Mouse (Mus musculus): Measurements from ENCODE around the gene Tex22. TPM values are rescaled to one million over a fixed set of nuclear protein-coding genes. Genes with fewer than 3 reads are reported as not detected.

Tex22 gene
- 1.3 and 3.0 TPM in 2 replicates for polyA plus RNA-seq (2011; ENCODE audit: insufficient read depth, insufficient read length, low replicate concordance, missing spikeins)

DNA sequence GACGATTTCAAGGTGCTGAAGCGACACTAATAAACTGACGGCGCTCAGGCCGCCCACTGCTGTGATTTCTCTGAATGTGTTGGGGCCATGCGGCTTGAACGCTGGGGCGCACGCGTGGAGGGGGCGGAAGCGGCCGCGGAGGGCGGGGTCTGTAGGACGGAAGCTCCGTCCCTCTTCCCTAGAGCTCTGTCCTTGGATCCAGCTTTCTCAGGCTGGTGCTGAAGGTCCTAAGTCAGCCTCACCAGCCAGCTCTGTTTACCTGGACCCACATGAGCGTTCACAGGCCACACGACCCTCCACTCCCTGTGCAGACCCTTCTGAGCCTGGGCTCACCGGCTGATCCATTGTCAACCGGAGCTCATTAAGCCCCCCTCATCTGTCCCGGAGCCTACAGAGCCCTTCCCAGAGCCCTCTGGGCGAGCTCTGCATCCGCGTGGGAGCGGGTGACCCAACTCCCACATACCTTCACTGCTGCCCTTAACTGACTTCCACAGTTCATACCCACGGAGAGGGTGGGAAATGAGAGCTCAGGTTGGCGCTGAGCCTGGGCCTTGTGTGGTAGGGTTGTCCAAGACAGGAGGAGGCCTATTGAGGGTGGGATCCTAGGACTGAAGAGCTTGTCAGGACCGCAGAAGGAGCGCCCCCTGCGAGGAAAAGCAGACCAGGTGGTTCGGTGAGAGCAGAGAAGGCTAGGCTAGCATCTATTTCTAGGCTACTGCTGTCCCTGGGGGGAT lies at the start of gene Tex22:
Gene Tex22 (plus strand): TSS at position 174 of the 734 bp plus-strand sequence.
- Histone ChIP-seq H3K4me3 (replicated peaks; ENCODE audit: control insufficient read depth, low read depth, low read length) (peak within 1 kb of the TSS; percentile 83), H3K27ac (ENCODE audit: control insufficient read depth, insufficient read depth, low read depth, low read length, poor library complexity) (peak within 1 kb of the TSS; percentile 56), H3K4me1 (ENCODE audit: control insufficient read depth, insufficient read depth, low read length) (0 out of 2 replicates have a peak, but pooled peaks cover 1% of the 10 kb centered on the region)
- TF ChIP-seq POLR2A (IDR thresholded peaks at IDR 0.05; ENCODE audit: borderline replicate concordance, control insufficient read depth, low read depth, low read length) (peak; percentile 63; the same call in 1 of the 2 replicates), CTCF (IDR thresholded peaks at IDR 0.05; ENCODE audit: control insufficient read depth, insufficient read depth, low read length) (no peak)
- WGBS, result 2% methylated on average over 32 of the region's 32 CpGs

DNA sequence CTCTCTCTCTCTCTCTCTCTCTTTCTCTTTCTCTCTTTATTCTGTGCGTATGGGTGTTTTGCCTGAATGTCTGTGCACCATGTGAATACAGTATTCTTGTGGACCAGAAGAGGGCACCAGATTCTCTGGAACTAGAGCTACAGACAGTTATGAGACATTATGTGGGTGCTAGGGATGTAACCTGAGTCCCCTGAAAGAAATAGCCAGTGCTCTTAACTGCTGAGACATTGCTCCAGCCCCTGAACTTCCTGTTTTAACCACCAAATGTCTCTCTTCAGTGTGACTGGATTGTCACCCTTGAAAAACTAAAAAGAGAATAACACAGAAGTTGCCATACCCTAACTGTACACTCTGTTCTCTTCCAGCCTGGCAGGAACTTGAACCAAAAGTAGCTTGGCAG lies 47.7 kb upstream of the Tex22 start:
- TF ChIP-seq POLR2A (IDR thresholded peaks at IDR 0.05; ENCODE audit: borderline replicate concordance, control insufficient read depth, low read depth, low read length) (no peak), CTCF (IDR thresholded peaks at IDR 0.05; ENCODE audit: control insufficient read depth, insufficient read depth, low read length) (no peak)
- H3K4me3 ChIP-seq (replicated peaks; ENCODE audit: control insufficient read depth, low read depth, low read length), result no peak overlapping the region
- H3K27ac ChIP-seq (ENCODE audit: control insufficient read depth, insufficient read depth, low read depth, low read length, poor library complexity), result no peak overlapping the region
- H3K4me1 ChIP-seq (ENCODE audit: control insufficient read depth, insufficient read depth, low read length), result peaks cover 12% of the 10 kb centered on the region
- WGBS, result 91% methylated on average over 1 of the region's 1 CpGs

DNA sequence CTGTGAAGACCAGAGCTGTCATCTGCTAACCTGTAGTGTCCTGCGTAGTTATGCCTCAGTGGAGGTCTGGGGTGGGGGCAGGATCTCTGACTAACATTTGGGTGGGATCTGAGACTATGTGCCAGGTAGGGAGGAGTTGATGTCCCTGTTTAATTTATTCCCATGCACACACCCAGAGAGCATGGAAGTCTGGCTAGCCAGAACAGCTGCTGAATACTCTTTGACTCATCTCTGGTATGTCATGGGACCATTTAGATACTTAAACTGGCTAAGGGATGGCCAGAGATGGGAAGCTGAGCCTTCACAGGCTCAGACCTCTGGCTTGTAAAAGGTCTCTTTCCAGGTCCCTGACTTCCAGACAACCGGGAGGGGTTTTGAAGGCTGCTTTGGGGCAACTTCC lies 46.8 kb upstream of the Tex22 start:
- no peak overlapping the region for H3K27ac ChIP-seq (ENCODE audit: control insufficient read depth, insufficient read depth, low read depth, low read length, poor library complexity)
- no peak overlapping the region for H3K4me3 ChIP-seq (replicated peaks; ENCODE audit: control insufficient read depth, low read depth, low read length)
- no peak for TF ChIP-seq POLR2A (IDR thresholded peaks at IDR 0.05; ENCODE audit: borderline replicate concordance, control insufficient read depth, low read depth, low read length)
- TF ChIP-seq CTCF (IDR thresholded peaks at IDR 0.05; ENCODE audit: control insufficient read depth, insufficient read depth, low read length), result no peak
- H3K4me1 ChIP-seq (ENCODE audit: control insufficient read depth, insufficient read depth, low read length), result peaks cover 18% of the 10 kb centered on the region
- WGBS, result 93% methylated on average over 2 of the region's 2 CpGs

DNA sequence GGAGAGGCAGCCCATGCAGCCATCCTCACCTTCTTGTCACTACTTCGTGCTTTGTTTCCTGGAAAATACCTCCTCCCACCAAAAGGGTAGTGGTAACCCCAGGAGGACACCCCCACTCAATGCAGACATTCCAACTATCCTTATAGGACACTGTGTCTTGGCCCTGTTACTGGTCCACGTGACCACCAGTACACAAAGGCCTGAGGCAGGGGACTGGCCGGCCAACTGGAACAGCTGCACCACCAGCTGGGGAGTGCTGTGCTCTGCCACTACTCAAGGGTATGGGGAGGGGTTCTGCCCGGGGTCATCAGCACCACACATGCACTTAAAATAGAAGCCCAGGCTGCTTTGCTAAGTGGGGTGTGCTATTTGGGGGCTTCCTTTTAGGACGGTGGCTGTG lies 46.2 kb upstream of the Tex22 start:
- TF ChIP-seq POLR2A (IDR thresholded peaks at IDR 0.05; ENCODE audit: borderline replicate concordance, control insufficient read depth, low read depth, low read length) (no peak), CTCF (IDR thresholded peaks at IDR 0.05; ENCODE audit: control insufficient read depth, insufficient read depth, low read length) (no peak)
- Histone ChIP-seq H3K4me3 (replicated peaks; ENCODE audit: control insufficient read depth, low read depth, low read length) (no peak overlapping the region), H3K4me1 (ENCODE audit: control insufficient read depth, insufficient read depth, low read length) (peaks cover 18% of the 10 kb centered on the region), H3K27ac (ENCODE audit: control insufficient read depth, insufficient read depth, low read depth, low read length, poor library complexity) (no peak overlapping the region)
- WGBS, result 84% methylated on average over 5 of the region's 5 CpGs

DNA sequence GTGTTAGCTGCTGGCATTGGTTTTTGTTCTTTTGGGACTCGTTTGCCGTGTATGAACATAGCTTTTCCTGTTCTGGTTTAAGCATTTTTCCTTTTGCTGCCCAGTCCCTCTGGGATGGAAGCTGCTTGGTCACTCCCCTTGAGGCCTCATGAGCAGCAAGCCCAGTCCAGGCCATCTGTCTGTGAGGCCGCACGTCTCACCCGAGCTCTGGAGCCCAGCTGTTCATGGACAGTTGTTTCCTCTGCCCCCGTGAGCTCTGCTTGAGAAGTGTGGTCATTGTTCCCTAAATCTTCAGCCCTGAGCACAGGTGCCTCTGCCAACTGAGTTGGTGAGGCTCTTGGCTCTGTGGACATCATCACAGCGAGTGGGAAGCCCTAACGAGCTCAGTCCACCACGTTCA lies 45.4 kb upstream of the Tex22 start:
- TF ChIP-seq CTCF (IDR thresholded peaks at IDR 0.05; ENCODE audit: control insufficient read depth, insufficient read depth, low read length) (no peak), POLR2A (IDR thresholded peaks at IDR 0.05; ENCODE audit: borderline replicate concordance, control insufficient read depth, low read depth, low read length) (no peak)
- WGBS, result 87% methylated on average over 9 of the region's 9 CpGs
- H3K27ac ChIP-seq (ENCODE audit: control insufficient read depth, insufficient read depth, low read depth, low read length, poor library complexity), result no peak overlapping the region; the same call in 1 of the 2 replicates
- H3K4me3 ChIP-seq (replicated peaks; ENCODE audit: control insufficient read depth, low read depth, low read length), result no peak overlapping the region
- peaks cover 18% of the 10 kb centered on the region for H3K4me1 ChIP-seq (ENCODE audit: control insufficient read depth, insufficient read depth, low read length)

DNA sequence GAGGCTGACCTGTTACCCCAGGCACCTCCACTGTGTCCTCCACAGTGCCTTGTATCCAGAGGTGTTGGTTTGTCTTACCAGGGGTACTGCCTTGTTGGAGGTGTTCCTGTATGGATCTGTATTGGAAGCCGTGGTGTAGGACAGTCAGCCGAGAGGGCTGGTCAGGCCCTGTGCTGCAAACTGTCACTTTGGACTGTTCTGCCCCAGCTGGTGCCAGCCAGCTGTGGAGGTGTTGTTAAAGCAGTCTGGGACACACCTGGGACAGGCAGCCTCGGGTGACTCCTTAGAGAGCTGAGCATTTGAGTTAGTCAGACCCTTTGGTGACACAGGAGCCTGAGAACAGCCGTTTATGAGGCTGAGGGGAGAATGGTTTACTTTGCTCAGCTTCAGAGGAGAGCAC lies 44.3 kb upstream of the Tex22 start:
- TF ChIP-seq POLR2A (IDR thresholded peaks at IDR 0.05; ENCODE audit: borderline replicate concordance, control insufficient read depth, low read depth, low read length) (no peak), CTCF (IDR thresholded peaks at IDR 0.05; ENCODE audit: control insufficient read depth, insufficient read depth, low read length) (no peak)
- 59% methylated on average over 4 of the region's 4 CpGs for WGBS
- Histone ChIP-seq H3K4me1 (ENCODE audit: control insufficient read depth, insufficient read depth, low read length) (peaks cover 19% of the 10 kb centered on the region), H3K4me3 (replicated peaks; ENCODE audit: control insufficient read depth, low read depth, low read length) (no peak overlapping the region), H3K27ac (ENCODE audit: control insufficient read depth, insufficient read depth, low read depth, low read length, poor library complexity) (peak overlapping the region; percentile 92)

DNA sequence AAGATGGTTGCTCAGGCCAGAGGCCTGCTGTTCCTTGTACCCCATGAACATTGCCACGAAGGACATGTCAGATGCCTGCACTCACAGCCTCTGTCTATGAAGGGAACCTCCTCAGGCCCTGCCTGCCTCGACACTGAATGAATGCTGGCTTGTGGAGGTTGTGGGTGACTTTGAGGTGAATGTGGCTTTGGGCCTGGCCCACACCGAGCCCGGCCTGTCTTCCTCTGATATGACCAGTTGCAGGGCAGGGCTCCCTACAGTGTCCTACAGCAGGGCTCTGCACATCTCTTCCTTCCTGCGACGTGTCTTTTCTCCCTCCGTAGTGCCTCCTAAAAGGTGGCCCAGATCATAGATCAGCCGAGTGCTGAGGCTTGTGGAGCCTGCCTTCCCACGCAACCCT lies 43.3 kb upstream of the Tex22 start:
- Histone ChIP-seq H3K4me1 (ENCODE audit: control insufficient read depth, insufficient read depth, low read length) (peaks cover 20% of the 10 kb centered on the region), H3K4me3 (replicated peaks; ENCODE audit: control insufficient read depth, low read depth, low read length) (no peak overlapping the region), H3K27ac (ENCODE audit: control insufficient read depth, insufficient read depth, low read depth, low read length, poor library complexity) (peak overlapping the region; percentile 92)
- TF ChIP-seq CTCF (IDR thresholded peaks at IDR 0.05; ENCODE audit: control insufficient read depth, insufficient read depth, low read length), result no peak
- TF ChIP-seq POLR2A (IDR thresholded peaks at IDR 0.05; ENCODE audit: borderline replicate concordance, control insufficient read depth, low read depth, low read length), result peak; percentile 61; the same call in 1 of the 2 replicates
- 15% methylated on average over 9 of the region's 9 CpGs for WGBS

DNA sequence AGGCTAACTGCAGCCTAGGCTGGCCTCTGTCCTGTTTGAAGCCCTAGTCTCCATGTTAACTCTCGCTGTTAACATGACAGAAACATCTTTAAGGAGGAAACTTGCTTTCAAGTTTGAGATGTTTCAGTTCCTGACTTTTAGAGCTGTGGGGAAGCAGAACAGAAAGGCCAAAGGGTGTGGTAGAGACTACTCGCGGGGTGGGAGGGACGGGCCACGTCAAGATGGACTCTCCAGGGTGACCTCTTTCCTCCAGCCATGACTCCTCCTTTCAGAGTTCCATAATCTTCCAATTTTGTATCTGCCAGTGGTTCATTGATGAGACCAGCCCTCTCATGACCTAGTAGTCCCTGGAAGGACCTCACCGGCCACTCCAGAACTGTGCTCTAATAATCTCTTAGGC lies 42.9 kb upstream of the Tex22 start:
- 42% methylated on average over 6 of the region's 6 CpGs for WGBS
- Histone ChIP-seq H3K4me3 (replicated peaks; ENCODE audit: control insufficient read depth, low read depth, low read length) (no peak overlapping the region), H3K4me1 (ENCODE audit: control insufficient read depth, insufficient read depth, low read length) (peaks cover 20% of the 10 kb centered on the region), H3K27ac (ENCODE audit: control insufficient read depth, insufficient read depth, low read depth, low read length, poor library complexity) (peak overlapping the region; percentile 92)
- TF ChIP-seq CTCF (IDR thresholded peaks at IDR 0.05; ENCODE audit: control insufficient read depth, insufficient read depth, low read length) (no peak), POLR2A (IDR thresholded peaks at IDR 0.05; ENCODE audit: borderline replicate concordance, control insufficient read depth, low read depth, low read length) (no peak)
